Mouse (Mus musculus): ENCODE data around the gene Zbtb11. TPM values are rescaled to one million over a fixed set of nuclear protein-coding genes. Genes with fewer than 3 reads are reported as not detected.
A peak's percentile ranks its signal among the peaks of the same experiment; 100 is the strongest.
"Not testable (repeated sequence)": the region's sequence is repeated elsewhere in the genome, so short reads cannot be mapped to it uniquely, and the experiment has no call there.

The Zbtb11 gene
- polyA plus RNA-seq, 1 experiment from 2014 or later, result 13.8 TPM

GRCm38 (mm10) chr16:55947266-55947665, 26.4 kb upstream of the Zbtb11 start:
- H3K4me3 ChIP-seq (ENCODE audit: control insufficient read depth in 1 of 2, insufficient read depth in 1 of 2, low read depth in 1 of 2, low read length in 2 of 2), result no peak overlapping the region
- no peaks in the 10 kb centered on the region for H3K36me3 ChIP-seq (ENCODE audit: control insufficient read depth, insufficient read depth, low read length)
- H3K4me2 ChIP-seq (ENCODE audit: low read length), result no peak overlapping the region
- no peak for ATAC-seq (ENCODE audit: insufficient number of reproducible peaks, insufficient read depth, low FRiP score, low read depth)
- no peak overlapping the region for H3K9ac ChIP-seq (ENCODE audit: low read length)
- 60% methylated on average over 3 of the region's 3 CpGs for WGBS
- no peak overlapping the region for H3K27ac ChIP-seq (replicated peaks in 1 of 2; ENCODE audit: control insufficient read depth in 1 of 2, insufficient read depth in 1 of 2, low read depth in 2 of 2, low read length in 2 of 2)
- no peaks in the 10 kb centered on the region for H3K4me1 ChIP-seq (ENCODE audit: control insufficient read depth in 2 of 2, insufficient read depth in 2 of 2, low read length in 2 of 2)
- no peaks in the 10 kb centered on the region for H3K27me3 ChIP-seq (ENCODE audit: control insufficient read depth, insufficient read depth, low read length)
- H3K9me3 ChIP-seq (ENCODE audit: control insufficient read depth, low read length), result no peaks in the 10 kb centered on the region

- not testable (repeated sequence) for H3K27me3 ChIP-seq (ENCODE audit: control insufficient read depth, insufficient read depth, low read length); H3K9ac ChIP-seq (ENCODE audit: low read length); H3K4me1 ChIP-seq (ENCODE audit: control insufficient read depth in 2 of 2, insufficient read depth in 2 of 2, low read length in 2 of 2); H3K36me3 ChIP-seq (ENCODE audit: control insufficient read depth, insufficient read depth, low read length); H3K9me3 ChIP-seq (ENCODE audit: control insufficient read depth, low read length); H3K4me2 ChIP-seq (ENCODE audit: low read length); H3K4me3 ChIP-seq (ENCODE audit: control insufficient read depth in 1 of 2, insufficient read depth in 1 of 2, low read depth in 1 of 2, low read length in 2 of 2); H3K27ac ChIP-seq (replicated peaks in 1 of 2; ENCODE audit: control insufficient read depth in 1 of 2, insufficient read depth in 1 of 2, low read depth in 2 of 2, low read length in 2 of 2); ATAC-seq (ENCODE audit: insufficient number of reproducible peaks, insufficient read depth, low FRiP score, low read depth)
- 81% methylated on average over 2 of the region's 2 CpGs for WGBS
Measured at GRCm38 (mm10) chr16:55947876-55948410, 25.7 kb upstream of the Zbtb11 start.

GRCm38 (mm10) chr16:55948963-55949362, 24.7 kb upstream of the Zbtb11 start:
- H3K9me3 ChIP-seq (ENCODE audit: control insufficient read depth, low read length), result no peaks in the 10 kb centered on the region
- 67% methylated on average over 7 of the region's 7 CpGs for WGBS
- H3K4me3 ChIP-seq (ENCODE audit: control insufficient read depth in 1 of 2, insufficient read depth in 1 of 2, low read depth in 1 of 2, low read length in 2 of 2), result no peak overlapping the region
- H3K27me3 ChIP-seq (ENCODE audit: control insufficient read depth, insufficient read depth, low read length), result no peaks in the 10 kb centered on the region
- no peaks in the 10 kb centered on the region for H3K4me1 ChIP-seq (ENCODE audit: control insufficient read depth in 2 of 2, insufficient read depth in 2 of 2, low read length in 2 of 2)
- H3K27ac ChIP-seq (replicated peaks in 1 of 2; ENCODE audit: control insufficient read depth in 1 of 2, insufficient read depth in 1 of 2, low read depth in 2 of 2, low read length in 2 of 2), result no peak overlapping the region
- no peaks in the 10 kb centered on the region for H3K36me3 ChIP-seq (ENCODE audit: control insufficient read depth, insufficient read depth, low read length)
- no peak overlapping the region for H3K4me2 ChIP-seq (ENCODE audit: low read length)
- no peak for ATAC-seq (ENCODE audit: insufficient number of reproducible peaks, insufficient read depth, low FRiP score, low read depth)
- no peak overlapping the region for H3K9ac ChIP-seq (ENCODE audit: low read length)

GRCm38 (mm10) chr16:55950462-55950861, 23.2 kb upstream of the Zbtb11 start:
- H3K36me3 ChIP-seq (ENCODE audit: control insufficient read depth, insufficient read depth, low read length), result no peaks in the 10 kb centered on the region
- H3K27me3 ChIP-seq (ENCODE audit: control insufficient read depth, insufficient read depth, low read length), result no peaks in the 10 kb centered on the region
- H3K4me2 ChIP-seq (ENCODE audit: low read length), result no peak overlapping the region
- no peaks in the 10 kb centered on the region for H3K4me1 ChIP-seq (ENCODE audit: control insufficient read depth in 2 of 2, insufficient read depth in 2 of 2, low read length in 2 of 2)
- H3K4me3 ChIP-seq (ENCODE audit: control insufficient read depth in 1 of 2, insufficient read depth in 1 of 2, low read depth in 1 of 2, low read length in 2 of 2), result no peak overlapping the region
- no peaks in the 10 kb centered on the region for H3K9me3 ChIP-seq (ENCODE audit: control insufficient read depth, low read length)
- H3K9ac ChIP-seq (ENCODE audit: low read length), result no peak overlapping the region
- H3K27ac ChIP-seq (replicated peaks in 1 of 2; ENCODE audit: control insufficient read depth in 1 of 2, insufficient read depth in 1 of 2, low read depth in 2 of 2, low read length in 2 of 2), result no peak overlapping the region
- 78% methylated on average over 3 of the region's 3 CpGs for WGBS
- no peak for ATAC-seq (ENCODE audit: insufficient number of reproducible peaks, insufficient read depth, low FRiP score, low read depth)

GRCm38 (mm10) chr16:55950946-55951678, 22.6 kb upstream of the Zbtb11 start:
- 41% methylated on average over 19 of the region's 19 CpGs for WGBS
- Histone ChIP-seq H3K36me3 (ENCODE audit: control insufficient read depth, insufficient read depth, low read length) (no peaks in the 10 kb centered on the region), H3K4me2 (ENCODE audit: low read length) (peak overlapping the region; percentile 47), H3K27ac (replicated peaks in 1 of 2; ENCODE audit: control insufficient read depth in 1 of 2, insufficient read depth in 1 of 2, low read depth in 2 of 2, low read length in 2 of 2) (no peak overlapping the region), H3K4me1 (ENCODE audit: control insufficient read depth in 2 of 2, insufficient read depth in 2 of 2, low read length in 2 of 2) (no peaks in the 10 kb centered on the region), H3K4me3 (ENCODE audit: control insufficient read depth in 1 of 2, insufficient read depth in 1 of 2, low read depth in 1 of 2, low read length in 2 of 2) (no peak overlapping the region; a peak in 1 of 4 replicates), H3K27me3 (ENCODE audit: control insufficient read depth, insufficient read depth, low read length) (no peaks in the 10 kb centered on the region), H3K9ac (ENCODE audit: low read length) (no peak overlapping the region), H3K9me3 (ENCODE audit: control insufficient read depth, low read length) (no peaks in the 10 kb centered on the region)
- ATAC-seq (ENCODE audit: insufficient number of reproducible peaks, insufficient read depth, low FRiP score, low read depth), result no peak

- H3K4me1 ChIP-seq (ENCODE audit: control insufficient read depth in 2 of 2, insufficient read depth in 2 of 2, low read length in 2 of 2), result no peaks in the 10 kb centered on the region
- WGBS, result 60% methylated on average over 7 of the region's 7 CpGs
- no peak for ATAC-seq (ENCODE audit: insufficient number of reproducible peaks, insufficient read depth, low FRiP score, low read depth)
- no peaks in the 10 kb centered on the region for H3K27me3 ChIP-seq (ENCODE audit: control insufficient read depth, insufficient read depth, low read length)
- H3K9ac ChIP-seq (ENCODE audit: low read length), result no peak overlapping the region
- no peaks in the 10 kb centered on the region for H3K9me3 ChIP-seq (ENCODE audit: control insufficient read depth, low read length)
- H3K4me3 ChIP-seq (ENCODE audit: control insufficient read depth in 1 of 2, insufficient read depth in 1 of 2, low read depth in 1 of 2, low read length in 2 of 2), result no peak overlapping the region
- no peak overlapping the region for H3K27ac ChIP-seq (replicated peaks in 1 of 2; ENCODE audit: control insufficient read depth in 1 of 2, insufficient read depth in 1 of 2, low read depth in 2 of 2, low read length in 2 of 2)
- H3K4me2 ChIP-seq (ENCODE audit: low read length), result no peak overlapping the region
- no peaks in the 10 kb centered on the region for H3K36me3 ChIP-seq (ENCODE audit: control insufficient read depth, insufficient read depth, low read length)
Measured at GRCm38 (mm10) chr16:55951679-55952327, 21.9 kb upstream of the Zbtb11 start.

- no peak for ATAC-seq (ENCODE audit: insufficient number of reproducible peaks, insufficient read depth, low FRiP score, low read depth)
Measured at GRCm38 (mm10) chr16:55952771-55953170, 20.9 kb upstream of the Zbtb11 start.

More at GRCm38 (mm10) chr16:55952771-55953170, 20.9 kb upstream of the Zbtb11 start:
- H3K9ac ChIP-seq (ENCODE audit: low read length), result no peak overlapping the region
- H3K4me3 ChIP-seq (ENCODE audit: control insufficient read depth in 1 of 2, insufficient read depth in 1 of 2, low read depth in 1 of 2, low read length in 2 of 2), result no peak overlapping the region
- H3K36me3 ChIP-seq (ENCODE audit: control insufficient read depth, insufficient read depth, low read length), result no peaks in the 10 kb centered on the region
- no peak overlapping the region for H3K27ac ChIP-seq (replicated peaks in 1 of 2; ENCODE audit: control insufficient read depth in 1 of 2, insufficient read depth in 1 of 2, low read depth in 2 of 2, low read length in 2 of 2)
- no peaks in the 10 kb centered on the region for H3K4me1 ChIP-seq (ENCODE audit: control insufficient read depth in 2 of 2, insufficient read depth in 2 of 2, low read length in 2 of 2)
- H3K9me3 ChIP-seq (ENCODE audit: control insufficient read depth, low read length), result no peaks in the 10 kb centered on the region
- H3K27me3 ChIP-seq (ENCODE audit: control insufficient read depth, insufficient read depth, low read length), result no peaks in the 10 kb centered on the region
- no peak overlapping the region for H3K4me2 ChIP-seq (ENCODE audit: low read length)

All from heart, embryonic 14.5 days (tissue).